Mouse (Mus musculus): ENCODE results near the gene Mta3. TPM values are rescaled to one million over a fixed set of nuclear protein-coding genes. Genes with fewer than 3 reads are reported as not detected.

The Mta3 gene
- total RNA-seq, 2 experiments from 2014 or later, result 7.6 to 9.7 TPM

DNA sequence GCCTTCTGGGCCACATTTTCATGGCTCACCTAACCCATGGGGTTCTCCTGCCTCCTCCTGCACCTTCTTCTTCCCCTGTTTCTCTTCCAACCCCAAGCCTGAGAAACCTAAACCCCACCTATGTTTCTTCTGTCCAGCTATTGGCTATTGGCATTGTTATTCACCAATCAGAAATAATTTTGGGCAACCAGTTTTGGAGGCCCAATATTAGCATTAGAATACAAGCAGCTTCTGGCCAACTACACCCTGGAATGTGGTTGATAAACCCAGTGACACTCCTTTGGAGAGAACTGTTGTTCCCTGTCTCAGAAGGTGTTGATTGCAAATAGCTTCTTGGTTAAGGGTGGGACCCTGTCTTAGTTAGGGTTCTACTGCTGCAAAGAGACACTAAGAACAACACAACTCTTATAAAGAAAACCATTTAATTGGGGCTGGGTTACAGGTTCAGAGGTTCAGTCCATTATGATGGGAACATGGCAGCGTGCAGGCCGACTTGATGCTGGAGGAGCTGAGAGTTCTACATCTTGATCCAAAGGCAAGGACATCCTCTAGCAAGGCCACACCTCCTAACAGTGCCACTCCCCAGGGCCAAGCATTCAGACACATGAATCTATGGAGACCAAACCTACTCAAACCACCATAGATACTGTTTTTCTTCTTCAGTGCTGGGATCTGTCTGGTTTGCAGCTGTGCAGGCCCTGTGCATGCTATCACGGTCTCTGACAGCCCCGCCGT, 44.4 kb downstream of the Mta3 start:
- no peak for DNase-seq
- intact Hi-C loops (cut with DNase I), result no loop called here

DNA sequence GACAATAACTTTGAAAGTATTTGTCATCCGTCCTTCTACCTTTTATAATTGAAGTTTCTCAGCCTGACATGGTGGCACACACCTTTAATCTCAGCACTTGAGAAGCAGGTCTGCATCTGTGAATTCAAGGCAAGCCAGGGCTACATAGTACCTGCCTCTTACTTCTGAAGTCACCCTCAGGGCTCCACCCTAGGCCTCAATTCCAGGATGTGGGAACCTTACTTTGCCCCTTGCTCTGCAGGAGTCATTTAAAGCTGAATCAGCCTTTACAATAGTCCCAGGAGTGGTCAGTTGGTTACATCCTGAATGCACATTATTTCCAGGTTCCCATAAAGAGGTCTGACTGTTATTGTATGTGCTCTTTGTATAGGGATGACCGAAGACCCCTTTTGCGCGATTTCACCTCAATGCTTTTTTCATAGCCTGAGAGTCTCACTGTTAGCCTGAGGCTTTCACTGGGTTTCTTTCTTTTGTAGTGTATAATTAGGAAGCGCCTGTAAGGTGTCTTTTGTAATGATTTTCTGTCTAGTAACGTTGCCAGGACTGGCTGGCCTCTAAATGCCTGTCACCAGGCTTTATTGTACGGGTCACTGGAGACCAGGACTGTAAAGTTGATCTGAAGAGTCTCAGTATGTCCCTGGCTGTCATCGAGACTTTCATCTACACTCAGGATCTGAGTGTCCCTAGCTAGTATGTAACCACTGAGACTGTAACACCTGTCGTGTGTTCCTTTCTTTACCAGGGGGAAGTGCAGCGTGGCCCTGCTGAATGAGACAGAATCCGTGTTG, 47.3 kb downstream of the Mta3 start:
- intact Hi-C loops (cut with DNase I), result no loop called here
- DNase-seq, result no peak

DNA sequence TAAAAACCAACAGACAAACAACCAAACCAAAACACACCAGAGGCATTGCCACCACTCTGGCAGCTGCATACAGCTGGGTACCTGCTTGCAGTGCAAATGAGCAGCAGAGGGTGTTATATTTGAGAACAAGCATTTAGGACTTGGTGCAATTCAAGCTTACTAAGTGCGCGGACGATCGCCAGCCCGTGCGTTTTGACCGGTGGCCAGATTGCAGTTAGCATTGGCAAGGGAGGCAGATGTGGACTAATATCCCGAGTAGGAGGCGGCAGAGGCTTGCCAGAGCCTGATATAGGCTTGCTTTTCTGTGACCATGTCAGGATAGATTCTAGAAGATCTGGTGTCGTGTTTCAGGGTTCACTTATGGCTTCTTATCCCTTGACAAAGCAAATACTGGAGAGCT, 52.1 kb downstream of the Mta3 start:
- intact Hi-C loops (cut with DNase I), result no loop called here
- peak; percentile 19 to 24 for DNase-seq

DNA sequence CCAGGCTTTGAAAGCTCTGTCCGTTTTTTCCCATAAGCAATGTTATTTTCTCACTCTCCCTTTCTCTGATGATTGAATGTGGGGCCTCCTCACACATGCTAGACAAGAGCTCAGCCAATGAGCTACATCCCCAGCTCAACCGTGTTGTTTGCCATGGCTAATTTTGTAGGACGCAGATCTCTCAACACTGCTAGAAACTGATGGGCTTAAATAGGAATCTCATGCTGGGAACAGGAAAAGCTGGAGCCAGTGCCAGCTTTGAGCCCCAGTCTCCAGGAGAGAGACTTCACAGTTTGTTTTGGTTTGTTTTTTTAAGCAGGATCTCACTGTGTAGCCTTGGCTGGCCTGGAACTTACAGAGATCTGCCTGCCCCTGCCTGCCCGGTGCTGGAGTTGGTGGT, 53.6 kb downstream of the Mta3 start:
- intact Hi-C loops (cut with DNase I), result no loop called here
- DNase-seq, result no peak

DNA sequence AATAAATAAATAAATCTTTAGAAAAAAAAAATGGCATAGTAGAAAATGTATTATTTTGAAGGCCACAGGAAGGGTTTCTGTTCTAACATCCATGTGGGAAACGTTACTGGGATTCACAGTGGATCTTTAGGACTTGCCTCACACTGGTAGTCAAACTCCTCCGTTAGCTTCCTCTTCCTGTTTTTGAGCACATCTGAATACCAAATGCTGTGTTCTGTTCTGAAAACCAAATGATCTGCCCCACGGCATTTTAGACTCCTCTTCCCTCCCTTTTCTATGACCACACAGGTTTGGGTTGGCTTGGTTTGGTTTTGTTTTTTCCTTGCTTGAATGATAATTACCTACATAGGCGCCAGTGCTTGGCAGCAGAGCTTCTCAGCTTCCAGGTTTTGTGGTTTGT, 58.6 kb downstream of the Mta3 start:
- intact Hi-C loops (cut with DNase I), result no loop called here
- no peak for DNase-seq

DNA sequence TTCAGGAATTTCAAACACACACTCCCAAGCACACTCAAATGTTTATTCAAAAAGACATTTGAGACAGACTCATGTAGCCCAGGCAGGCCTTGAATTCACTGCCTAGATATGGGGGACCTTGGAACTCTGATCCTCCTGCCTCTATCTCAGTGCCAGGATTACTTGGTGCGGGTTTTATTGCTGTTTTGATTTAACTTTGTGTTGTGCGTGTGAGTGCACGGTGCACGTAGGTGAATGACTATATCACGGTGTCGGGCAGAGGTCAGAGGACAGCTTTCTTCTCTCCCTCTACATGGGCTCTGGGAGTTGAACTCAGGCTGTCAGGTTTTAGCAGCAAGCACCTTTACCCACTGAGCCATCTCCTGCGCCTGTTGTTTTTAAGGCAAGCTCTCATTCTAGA, 61.1 kb downstream of the Mta3 start:
- intact Hi-C loops (cut with DNase I), result no loop called here
- DNase-seq, result no peak

DNA sequence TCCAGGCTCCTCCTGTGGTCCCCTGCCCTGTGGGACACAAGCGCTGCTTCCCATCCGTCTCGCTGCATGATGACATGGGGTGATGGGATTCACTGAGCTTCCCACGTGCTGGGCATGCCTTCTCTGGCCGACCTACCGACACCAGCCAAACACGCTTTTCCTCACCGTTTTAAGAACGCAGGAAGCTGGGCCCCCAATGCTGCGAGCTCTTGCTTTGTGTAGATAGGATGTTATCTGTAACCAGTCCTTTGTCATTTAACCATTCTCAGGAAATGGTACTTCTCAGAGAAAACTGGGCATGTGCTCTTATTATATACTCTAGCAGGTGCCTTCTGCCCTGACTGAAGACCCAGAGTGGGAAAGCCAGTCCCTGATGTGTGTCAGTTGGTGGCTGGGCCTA, 62.3 kb downstream of the Mta3 start:
- no peak for DNase-seq
- intact Hi-C loops (cut with DNase I), result no loop called here

DNA sequence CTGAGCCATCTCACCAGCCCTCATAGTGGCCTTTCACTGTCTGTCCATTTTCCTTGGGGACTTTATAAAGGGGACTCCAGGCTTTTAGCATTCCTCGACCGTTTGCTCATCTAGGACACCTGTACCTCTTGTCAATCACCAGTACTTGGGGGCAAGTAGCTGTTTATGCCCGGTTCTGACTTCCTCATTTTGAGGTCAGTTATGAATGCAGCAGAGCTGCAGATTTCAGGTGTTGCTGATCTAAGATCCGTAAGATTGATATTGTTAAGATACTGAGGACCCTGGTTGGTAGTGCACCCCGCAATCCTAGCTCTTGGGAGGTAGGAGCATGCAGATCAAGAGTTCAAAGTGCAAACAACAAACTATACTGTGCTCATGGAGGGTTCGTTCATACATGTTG, 64.4 kb downstream of the Mta3 start:
- no peak for DNase-seq
- intact Hi-C loops (cut with DNase I), result no loop called here

DNA sequence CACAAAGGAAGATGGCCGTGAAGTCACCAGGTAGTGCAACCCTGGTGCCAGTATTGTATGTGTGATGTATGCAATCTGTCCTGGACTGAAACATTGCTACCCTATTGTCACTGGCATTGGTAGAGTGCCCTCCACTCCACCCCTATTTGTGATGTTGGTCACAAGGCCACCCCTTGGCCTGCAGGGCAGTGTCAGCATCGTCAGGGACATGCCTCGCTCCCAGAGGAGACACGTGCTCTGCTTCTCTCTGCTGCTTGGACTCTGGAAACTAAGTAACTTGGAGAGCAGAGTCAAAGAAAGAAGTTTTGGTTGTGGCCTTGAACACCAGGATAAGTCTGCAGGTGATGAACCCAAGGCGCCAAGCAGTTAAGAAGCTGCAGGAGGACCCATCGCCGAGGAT, 65.0 kb downstream of the Mta3 start:
- intact Hi-C loops (cut with DNase I), result no loop called here
- no peak for DNase-seq

DNA sequence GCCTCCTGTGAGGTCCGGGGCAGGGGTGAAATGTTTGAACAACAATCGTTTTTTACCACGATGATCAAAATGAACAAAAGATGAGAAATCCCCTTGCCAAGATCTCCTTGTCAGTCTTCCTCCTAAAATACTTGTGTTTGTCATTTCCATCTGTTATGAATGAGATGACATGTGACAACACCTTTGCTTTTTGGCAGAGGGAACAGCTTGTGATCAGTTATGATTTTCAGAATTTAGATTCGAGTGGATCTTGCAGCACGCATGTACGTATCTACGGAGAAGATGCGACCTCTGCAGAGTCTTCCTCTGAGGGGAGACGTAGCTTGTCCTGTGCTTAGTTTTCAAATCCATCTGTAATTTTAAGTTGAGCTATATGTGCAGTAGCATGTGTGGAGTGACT, 66.1 kb downstream of the Mta3 start:
- intact Hi-C loops (cut with DNase I), result no loop called here
- no peak for DNase-seq

DNA sequence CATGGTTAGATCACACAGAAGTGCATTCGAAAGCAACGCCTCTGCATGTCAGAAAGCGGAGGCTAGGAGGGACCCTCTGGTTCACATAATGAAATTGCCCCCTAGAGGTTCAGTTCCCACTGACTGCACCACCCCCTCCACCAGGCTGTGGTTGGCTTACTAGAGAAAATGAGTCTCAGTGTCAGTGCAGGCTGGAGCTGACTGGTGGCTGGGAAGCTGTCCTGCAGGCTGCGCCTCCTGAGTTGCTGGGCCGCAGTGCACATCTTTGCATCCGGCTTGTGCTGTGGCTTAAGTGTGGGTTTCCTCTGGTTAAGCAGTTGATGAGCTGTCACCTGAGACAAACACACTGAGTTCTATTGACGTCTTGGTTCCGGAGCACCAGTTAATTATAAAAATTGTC, 66.7 kb downstream of the Mta3 start:
- intact Hi-C loops (cut with DNase I), result no loop called here
- no peak for DNase-seq

DNA sequence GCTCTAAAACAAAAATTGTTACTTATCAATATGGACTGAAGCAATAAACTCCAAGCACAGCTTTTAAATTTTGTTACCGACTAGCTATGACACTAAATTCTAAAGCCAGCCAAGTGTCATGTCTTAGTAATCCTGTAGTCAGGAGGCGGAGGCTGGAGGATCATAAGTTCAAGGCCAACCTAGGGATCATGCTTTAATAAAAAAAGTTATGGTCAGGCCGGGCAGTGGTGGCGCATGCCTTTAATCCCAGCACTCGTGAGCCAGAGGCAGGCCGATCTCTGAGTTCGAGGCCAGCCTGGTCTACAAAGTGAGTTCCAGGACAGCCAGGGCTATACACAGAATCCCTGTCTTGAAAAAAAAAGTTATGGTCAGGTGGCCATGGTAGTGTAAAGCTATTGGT, 71.0 kb downstream of the Mta3 start:
- intact Hi-C loops (cut with DNase I), result no loop called here
- DNase-seq, result no peak

DNA sequence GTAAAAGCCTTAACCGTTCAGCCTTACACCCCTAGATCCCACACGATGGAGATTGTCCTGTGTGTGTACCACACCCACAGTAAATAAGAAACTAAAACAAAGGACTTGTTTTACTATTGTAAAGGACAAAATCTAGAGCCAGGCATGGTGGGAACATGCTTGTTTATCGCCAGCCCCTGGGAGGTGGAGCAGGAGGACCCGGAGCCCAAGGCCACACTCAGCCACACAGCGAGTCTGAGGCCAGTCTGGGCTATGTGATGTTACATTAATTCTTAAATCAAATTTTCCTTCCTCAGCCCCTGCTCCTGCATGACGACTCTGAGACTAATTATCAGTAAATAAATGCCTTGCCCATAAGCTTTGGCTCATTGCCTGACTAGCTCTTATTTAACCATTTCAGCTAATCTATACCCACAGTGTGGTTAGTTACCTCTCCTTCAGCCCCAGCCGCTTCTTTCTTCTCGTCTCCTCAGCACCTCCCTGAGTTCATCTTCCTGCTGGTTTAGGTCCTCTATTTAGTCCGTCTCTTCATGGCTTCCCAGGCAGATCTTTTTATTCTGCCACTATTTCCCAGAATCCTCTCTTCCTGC, 71.6 kb downstream of the Mta3 start:
- no peak for DNase-seq
- intact Hi-C loops (cut with DNase I), result no loop called here

DNA sequence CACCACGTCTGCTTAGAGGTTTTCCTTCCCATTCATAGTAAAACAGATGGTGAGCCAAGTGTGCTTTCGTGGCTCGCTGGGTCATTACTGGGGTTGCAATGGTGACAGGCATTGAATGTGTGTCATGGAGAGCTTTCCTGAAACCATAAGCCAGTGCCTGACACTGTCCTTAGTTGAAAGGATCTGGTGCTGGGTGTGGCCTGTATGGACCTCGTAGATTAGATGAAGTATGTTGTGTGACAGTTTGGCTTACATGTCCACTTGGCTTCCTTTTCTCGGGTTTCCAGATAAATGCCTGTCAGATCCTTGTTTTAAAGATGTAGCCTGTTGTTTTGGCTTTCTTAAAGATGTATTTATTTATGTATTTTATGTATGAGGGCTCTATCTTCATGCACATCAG, 74.3 kb downstream of the Mta3 start:
- intact Hi-C loops (cut with DNase I), result no loop called here
- no peak for DNase-seq

DNA sequence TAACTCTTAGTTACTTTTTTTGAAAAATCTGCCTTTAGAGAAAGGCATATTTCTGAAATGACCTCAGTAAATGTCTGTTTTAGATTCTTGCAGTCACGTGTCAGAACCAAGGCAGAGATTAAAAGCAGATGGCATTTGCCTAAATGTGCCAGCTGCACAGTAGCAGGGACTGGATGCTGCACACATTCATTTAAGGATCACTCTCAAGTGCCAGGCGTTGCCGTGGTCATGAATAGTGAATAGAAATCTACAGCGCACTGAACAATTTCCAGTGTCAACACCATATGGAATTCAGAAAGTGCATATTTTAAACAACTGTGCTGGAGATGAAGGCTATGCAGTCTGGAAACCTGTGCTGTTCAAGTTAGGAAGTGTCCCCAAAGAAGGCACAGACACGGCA, 76.8 kb downstream of the Mta3 start:
- intact Hi-C loops (cut with DNase I), result no loop called here
- DNase-seq, result no peak

DNA sequence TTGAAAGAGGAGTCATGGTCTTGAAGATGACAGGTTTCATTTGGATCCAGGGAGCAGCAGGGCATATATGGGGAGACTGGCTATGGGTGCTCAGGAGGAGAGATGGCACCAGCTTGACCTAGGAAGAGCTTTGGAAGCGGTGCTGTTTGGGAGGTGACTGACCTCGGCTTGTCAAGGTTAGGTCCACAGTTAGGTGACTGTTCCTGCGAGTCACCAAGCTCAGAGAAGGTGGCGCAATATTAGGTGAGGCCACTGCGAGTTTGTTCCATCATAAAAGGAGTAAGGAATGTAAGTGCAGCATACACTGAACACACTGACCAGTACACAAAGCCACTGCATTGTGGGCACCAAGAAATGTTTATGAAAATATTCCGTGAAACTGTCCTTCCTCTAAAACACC, 80.5 kb downstream of the Mta3 start:
- DNase-seq, result no peak
- intact Hi-C loops (cut with DNase I), result no loop called here

DNA sequence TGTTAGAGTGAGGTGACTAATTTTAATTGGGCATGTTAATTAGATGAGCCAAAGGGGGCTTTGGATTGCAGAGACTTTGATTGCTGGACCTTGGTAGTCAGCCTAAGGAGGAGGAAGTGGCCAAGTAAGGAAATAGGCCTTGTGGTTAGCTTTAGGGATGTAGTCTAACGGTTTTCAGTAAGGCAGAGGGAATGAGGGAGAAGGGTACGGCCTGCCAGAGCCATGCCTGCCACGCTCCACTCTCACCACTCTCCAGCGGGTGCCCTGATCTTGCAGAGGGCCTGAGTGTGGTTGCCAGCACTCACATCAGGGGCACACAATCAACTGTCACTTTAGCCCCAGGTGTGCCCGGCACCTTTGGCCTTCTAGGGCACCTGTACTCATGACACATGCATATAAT, 84.2 kb downstream of the Mta3 start:
- intact Hi-C loops (cut with DNase I), result no loop called here
- DNase-seq, result no peak

DNA sequence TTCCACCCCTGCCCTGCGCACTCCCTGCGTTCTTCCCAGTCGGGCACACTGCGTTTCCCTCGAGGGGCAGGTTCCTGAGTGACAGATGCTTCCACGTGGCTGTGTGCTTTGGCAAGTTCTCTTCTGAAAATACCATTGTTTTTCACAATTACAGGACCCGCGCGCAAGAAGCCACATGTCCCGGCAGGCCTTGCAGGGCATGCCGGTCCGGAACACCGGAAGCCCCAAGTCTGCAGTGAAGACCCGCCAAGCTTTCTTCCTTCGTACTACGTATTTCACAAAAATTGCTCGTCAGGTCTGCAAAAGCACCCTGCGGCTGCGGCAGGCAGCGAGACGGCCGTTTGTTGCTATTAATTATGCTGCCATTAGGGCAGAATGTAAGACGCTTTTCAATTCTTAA, 86.4 kb downstream of the Mta3 start:
- DNase-seq, result no peak
- intact Hi-C loops (cut with DNase I), result no loop called here

DNA sequence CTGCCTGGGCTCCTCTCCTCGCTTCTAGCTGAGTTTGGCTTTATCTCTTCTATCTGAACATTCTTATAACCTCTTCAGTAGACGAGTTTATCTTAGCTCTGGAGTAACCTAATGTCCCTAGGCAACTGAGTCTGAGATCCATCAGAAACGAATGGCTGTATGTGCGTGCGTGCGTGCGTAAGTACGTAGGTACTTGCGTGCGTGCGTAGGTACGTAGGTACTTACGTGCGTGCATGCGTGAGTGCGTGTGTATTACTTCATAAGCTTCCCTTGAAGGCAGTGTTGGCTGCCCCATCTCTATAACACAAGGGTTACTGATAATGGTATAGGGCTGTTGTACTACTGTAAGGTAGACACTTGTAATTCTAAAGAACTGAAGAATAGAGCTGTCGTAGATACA, 89.2 kb downstream of the Mta3 start:
- no peak for DNase-seq
- intact Hi-C loops (cut with DNase I), result no loop called here

DNA sequence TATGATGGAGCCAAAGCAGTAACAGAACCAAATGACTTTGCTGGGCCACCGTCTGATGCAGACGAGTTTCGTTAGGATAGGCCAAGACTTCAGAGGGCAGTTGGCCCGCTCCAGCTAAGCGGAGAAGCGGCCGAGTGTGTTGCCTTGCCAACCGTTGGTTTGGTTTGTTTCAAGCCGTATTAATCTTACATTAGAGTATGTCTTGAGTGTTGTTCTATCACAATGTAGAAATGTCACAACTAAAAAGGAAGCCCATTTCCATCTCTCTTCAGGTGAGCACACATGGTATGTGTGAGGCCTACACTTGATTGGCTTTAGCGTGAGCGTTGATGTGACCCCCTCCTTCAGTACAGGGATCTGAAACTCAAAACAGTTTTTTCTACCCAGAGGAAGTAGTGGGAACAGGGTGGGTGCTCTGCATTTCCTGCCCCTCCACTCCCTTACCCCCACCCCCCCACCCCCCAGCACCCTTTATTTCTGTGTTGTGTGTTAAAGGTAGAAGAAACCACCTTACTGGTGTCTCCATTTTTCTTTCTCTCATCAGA, 93.6 kb downstream of the Mta3 start:
- intact Hi-C loops (cut with DNase I), result no loop called here
- DNase-seq, result no peak

DNA sequence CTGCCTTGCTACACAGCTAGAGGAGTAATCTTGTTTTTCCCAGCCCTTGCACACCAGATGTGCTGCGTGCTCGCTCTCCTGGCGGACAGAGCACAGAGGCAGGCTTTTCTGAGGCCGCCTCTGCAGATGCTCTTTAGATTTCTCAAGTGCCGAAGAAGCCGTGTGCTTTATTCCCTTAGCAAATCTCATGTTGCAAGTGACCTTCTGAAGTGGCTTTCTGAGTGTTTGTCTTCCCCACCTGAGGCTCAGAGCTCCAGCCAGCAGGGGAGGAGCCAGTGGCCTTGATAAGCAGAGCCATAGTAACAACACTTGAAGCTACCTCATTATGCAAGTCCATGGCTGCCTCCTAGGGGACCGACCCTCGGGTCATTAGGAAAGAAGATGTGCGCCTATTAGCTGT, 98.0 kb downstream of the Mta3 start:
- intact Hi-C loops (cut with DNase I), result no loop called here
- no peak for DNase-seq

DNA sequence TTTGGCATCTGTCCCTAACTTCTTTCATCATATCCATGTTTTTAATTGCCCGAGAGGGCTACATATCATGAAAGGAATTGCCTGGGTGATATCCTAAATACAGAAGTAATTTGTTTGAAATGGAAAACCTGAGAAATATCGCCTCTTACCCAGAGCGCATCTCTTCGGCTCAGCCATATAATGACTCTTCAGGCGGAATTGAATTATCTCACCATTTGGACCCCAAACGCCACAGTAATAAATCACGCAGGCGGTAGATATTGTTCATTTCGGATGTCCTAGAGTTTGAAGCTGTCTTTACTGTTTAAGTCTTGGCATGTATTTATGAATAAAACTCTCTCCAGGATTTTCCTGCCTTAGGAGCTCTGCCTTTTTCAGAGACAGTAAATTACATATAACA, 99.1 kb downstream of the Mta3 start:
- intact Hi-C loops (cut with DNase I), result loop anchor here (5.0 kb wide), 1 partner anchor 173 kb away; the partner anchor contains the start of gene Kcng3
- DNase-seq, result no peak
